Mouse (Mus musculus) erythroblast, embryonic 14.5 days (primary cell): ENCODE results near the gene Gnb2.

ENCODE experiments used
- GATA1 ChIP-seq: IDR thresholded peaks from 2 replicates; pipeline ENCODE4 v1.6.1; 2012; ENCODE audit warnings: low read length, inconsistent platforms, mixed read lengths
- TAL1 ChIP-seq: IDR thresholded peaks from 3 replicates; pipeline ENCODE4 v1.6.1; 2012; ENCODE audit warnings: low read length, inconsistent platforms, mixed read lengths

DNA sequence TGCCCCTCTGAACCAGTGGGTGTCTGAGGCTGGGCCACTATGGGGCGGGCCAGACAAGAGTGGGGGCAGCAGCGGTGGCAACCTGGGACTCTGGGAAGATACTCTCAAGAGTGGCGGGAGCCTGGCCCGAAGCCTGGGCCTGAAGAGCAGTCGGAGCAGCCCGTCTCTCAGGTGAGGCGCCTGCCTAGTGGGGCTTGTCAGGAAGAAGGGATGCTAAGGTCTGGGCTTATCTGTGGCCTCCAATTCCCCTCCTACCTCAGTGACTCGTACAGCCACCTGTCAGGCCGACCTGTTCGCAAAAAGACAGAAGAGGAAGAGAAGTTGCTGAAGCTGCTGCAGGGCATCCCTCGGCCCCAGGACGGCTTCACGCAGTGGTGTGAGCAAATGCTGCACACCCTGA is 8.6 kb downstream of the Gnb2 start:
- no peak for TF ChIP-seq GATA1
- no peak for TF ChIP-seq TAL1
